Mouse (Mus musculus): ENCODE results near the gene Acadsb. TPM values are rescaled to one million over a fixed set of nuclear protein-coding genes. Genes with fewer than 3 reads are reported as not detected.
"Not testable (repeated sequence)": the region's sequence is repeated elsewhere in the genome, so short reads cannot be mapped to it uniquely, and the experiment has no call there.

Gene Acadsb
- polyA plus RNA-seq, 2 experiments = 25.4 to 83.1 TPM

GRCm38 (mm10) chr7:131411221-131411940, 980 bp downstream of the Acadsb start:
- H3K27ac ChIP-seq (replicated peaks; ENCODE audit: low read depth, low read length) = no peak overlapping the region
- H3K4me1 ChIP-seq (ENCODE audit: control insufficient read depth, insufficient read depth, low read length) = peaks cover 18% of the 10 kb centered on the region
- H3K27me3 ChIP-seq (ENCODE audit: control insufficient read depth, insufficient read depth, low read length) = no peaks in the 10 kb centered on the region
- DNase-seq (ENCODE audit: low spot score) (no peak), ATAC-seq (ENCODE audit: low FRiP score, low read depth) (no peak)
- peak overlapping the region; percentile 92; the same call in 1 of the 2 replicates for H3K9ac ChIP-seq (ENCODE audit: low read depth, low read length, severe bottlenecking)
- H3K4me2 ChIP-seq (replicated peaks; ENCODE audit: low read depth, low read length, severe bottlenecking) = peak overlapping the region; percentile 83
- no peaks in the 10 kb centered on the region for H3K9me3 ChIP-seq (ENCODE audit: control insufficient read depth, low read length)
- no peak for TF ChIP-seq POLR2A (IDR thresholded peaks at IDR 0.05; ENCODE audit: borderline replicate concordance, extremely low read depth, insufficient read depth, insufficient read length)
- peak overlapping the region; percentile 90 for H3K4me3 ChIP-seq (replicated peaks; ENCODE audit: low read length)
- no peaks in the 10 kb centered on the region for H3K36me3 ChIP-seq (ENCODE audit: control insufficient read depth, insufficient read depth, low read length)
- WGBS = 15% methylated on average over 10 of the region's 10 CpGs

GRCm38 (mm10) chr7:131411941-131412270, 1.5 kb downstream of the Acadsb start:
- TF ChIP-seq POLR2A (IDR thresholded peaks at IDR 0.05; ENCODE audit: borderline replicate concordance, extremely low read depth, insufficient read depth, insufficient read length) = no peak

GRCm38 (mm10) chr7:131416742-131417141, 6.3 kb downstream of the Acadsb start:
- DNase-seq (ENCODE audit: low spot score); ATAC-seq (ENCODE audit: low FRiP score, low read depth); H3K4me1 ChIP-seq (ENCODE audit: control insufficient read depth, insufficient read depth, low read length); H3K9me3 ChIP-seq (ENCODE audit: control insufficient read depth, low read length); H3K27me3 ChIP-seq (ENCODE audit: control insufficient read depth, insufficient read depth, low read length); H3K4me3 ChIP-seq (replicated peaks; ENCODE audit: low read length); H3K4me2 ChIP-seq (replicated peaks; ENCODE audit: low read depth, low read length, severe bottlenecking); H3K27ac ChIP-seq (replicated peaks; ENCODE audit: low read depth, low read length); H3K36me3 ChIP-seq (ENCODE audit: control insufficient read depth, insufficient read depth, low read length); H3K9ac ChIP-seq (ENCODE audit: low read depth, low read length, severe bottlenecking): not testable (repeated sequence)

More at GRCm38 (mm10) chr7:131411941-131412270, 1.5 kb downstream of the Acadsb start:
- H3K27me3 ChIP-seq (ENCODE audit: control insufficient read depth, insufficient read depth, low read length) = no peaks in the 10 kb centered on the region
- ATAC-seq (ENCODE audit: low FRiP score, low read depth) = no peak
- WGBS = 36% methylated on average over 2 of the region's 2 CpGs
- H3K36me3 ChIP-seq (ENCODE audit: control insufficient read depth, insufficient read depth, low read length) = no peaks in the 10 kb centered on the region
- no peak overlapping the region for H3K27ac ChIP-seq (replicated peaks; ENCODE audit: low read depth, low read length)
- H3K4me3 ChIP-seq (replicated peaks; ENCODE audit: low read length) = peak overlapping the region; percentile 90; the same call in 1 of the 2 replicates
- DNase-seq (ENCODE audit: low spot score) = no peak
- H3K4me1 ChIP-seq (ENCODE audit: control insufficient read depth, insufficient read depth, low read length) = peaks cover 18% of the 10 kb centered on the region
- no peak overlapping the region for H3K9ac ChIP-seq (ENCODE audit: low read depth, low read length, severe bottlenecking)
- H3K4me2 ChIP-seq (replicated peaks; ENCODE audit: low read depth, low read length, severe bottlenecking) = peak overlapping the region; percentile 83; the same call in 1 of the 2 replicates
- H3K9me3 ChIP-seq (ENCODE audit: control insufficient read depth, low read length) = no peaks in the 10 kb centered on the region

GRCm38 (mm10) chr7:131417605-131418004, 7.2 kb downstream of the Acadsb start:
- no peak overlapping the region for H3K4me2 ChIP-seq (replicated peaks; ENCODE audit: low read depth, low read length, severe bottlenecking)
- H3K9me3 ChIP-seq (ENCODE audit: control insufficient read depth, low read length) = no peaks in the 10 kb centered on the region
- H3K27me3 ChIP-seq (ENCODE audit: control insufficient read depth, insufficient read depth, low read length) = no peaks in the 10 kb centered on the region
- no peak for TF ChIP-seq POLR2A (IDR thresholded peaks at IDR 0.05; ENCODE audit: borderline replicate concordance, extremely low read depth, insufficient read depth, insufficient read length)
- no peak overlapping the region for H3K9ac ChIP-seq (ENCODE audit: low read depth, low read length, severe bottlenecking)
- H3K4me1 ChIP-seq (ENCODE audit: control insufficient read depth, insufficient read depth, low read length) = no peaks in the 10 kb centered on the region
- no peak for DNase-seq (ENCODE audit: low spot score)
- no peaks in the 10 kb centered on the region for H3K36me3 ChIP-seq (ENCODE audit: control insufficient read depth, insufficient read depth, low read length)
- no peak overlapping the region for H3K4me3 ChIP-seq (replicated peaks; ENCODE audit: low read length)
- ATAC-seq (ENCODE audit: low FRiP score, low read depth) = no peak
- H3K27ac ChIP-seq (replicated peaks; ENCODE audit: low read depth, low read length) = no peak overlapping the region

- no peak for DNase-seq (ENCODE audit: low spot score)
- 80% methylated on average over 2 of the region's 2 CpGs for WGBS
These were observed 14.5 kb downstream of the Acadsb start for GRCm38 (mm10) chr7:131424912-131425311.

More at GRCm38 (mm10) chr7:131424912-131425311, 14.5 kb downstream of the Acadsb start:
- H3K9me3 ChIP-seq (ENCODE audit: control insufficient read depth, low read length) = no peaks in the 10 kb centered on the region
- no peak overlapping the region for H3K4me2 ChIP-seq (replicated peaks; ENCODE audit: low read depth, low read length, severe bottlenecking)
- ATAC-seq (ENCODE audit: low FRiP score, low read depth) = no peak
- no peak overlapping the region for H3K9ac ChIP-seq (ENCODE audit: low read depth, low read length, severe bottlenecking)
- no peak overlapping the region for H3K27ac ChIP-seq (replicated peaks; ENCODE audit: low read depth, low read length)
- H3K4me1 ChIP-seq (ENCODE audit: control insufficient read depth, insufficient read depth, low read length) = no peaks in the 10 kb centered on the region
- TF ChIP-seq POLR2A (IDR thresholded peaks at IDR 0.05; ENCODE audit: borderline replicate concordance, extremely low read depth, insufficient read depth, insufficient read length) = no peak
- H3K27me3 ChIP-seq (ENCODE audit: control insufficient read depth, insufficient read depth, low read length) = no peaks in the 10 kb centered on the region
- H3K4me3 ChIP-seq (replicated peaks; ENCODE audit: low read length) = no peak overlapping the region
- peaks cover 26% of the 10 kb centered on the region for H3K36me3 ChIP-seq (ENCODE audit: control insufficient read depth, insufficient read depth, low read length)
